Mouse (Mus musculus) lung, postnatal 36 days (tissue): Measurements from ENCODE around the gene Hoxc4.

ENCODE experiments used
- DNase-seq: peaks from one replicate; pipeline ENCODE4 v3.0.0; 2022; ENCODE audit warnings: mixed read lengths

Gene Hoxc4

DNA sequence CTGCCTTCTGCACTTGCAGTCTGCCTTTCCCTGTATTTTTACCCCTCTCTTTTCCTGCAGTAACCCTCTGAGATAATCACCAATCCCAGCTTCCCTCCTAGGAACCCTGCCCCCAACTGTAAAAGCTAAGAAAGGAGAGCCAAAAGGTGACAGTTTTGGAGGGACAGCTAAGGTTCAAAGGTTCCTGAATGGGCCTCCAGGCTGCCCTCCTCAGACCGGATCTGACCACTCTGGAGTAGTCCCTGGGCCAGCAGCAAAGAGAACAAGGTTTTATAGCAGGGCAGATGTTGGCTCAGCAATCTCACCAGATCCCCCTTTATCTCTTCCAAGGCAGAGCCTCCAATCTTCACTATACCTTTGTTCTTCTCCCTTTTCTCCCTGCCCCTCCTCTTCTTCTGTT lies 23.5 kb downstream of the Hoxc4 start:
- DNase-seq, result no peak

GRCm38 (mm10) chr15:103051670-103052069 lies 32.9 kb downstream of the Hoxc4 start:
- DNase-seq, result no peak

DNA sequence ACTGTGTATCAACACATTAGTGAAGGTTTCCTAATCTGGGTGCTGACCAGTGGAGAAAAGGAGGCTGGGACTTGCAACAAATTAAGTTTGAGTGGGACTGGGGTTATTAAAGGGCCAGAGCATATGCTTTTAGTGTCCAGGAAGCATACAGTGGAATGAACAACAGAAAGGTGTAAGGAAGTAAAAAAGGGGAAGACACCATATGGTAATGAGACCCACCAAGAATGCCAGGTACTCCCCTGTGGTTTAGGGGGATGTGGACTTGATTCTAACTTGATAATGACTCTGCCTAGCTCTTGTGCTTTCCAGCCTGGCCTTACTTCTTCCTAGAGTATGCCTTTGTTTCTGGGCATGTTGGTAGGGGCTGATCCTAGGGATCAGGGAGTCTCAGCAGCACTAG lies 34.5 kb downstream of the Hoxc4 start:
- DNase-seq, result no peak

DNA sequence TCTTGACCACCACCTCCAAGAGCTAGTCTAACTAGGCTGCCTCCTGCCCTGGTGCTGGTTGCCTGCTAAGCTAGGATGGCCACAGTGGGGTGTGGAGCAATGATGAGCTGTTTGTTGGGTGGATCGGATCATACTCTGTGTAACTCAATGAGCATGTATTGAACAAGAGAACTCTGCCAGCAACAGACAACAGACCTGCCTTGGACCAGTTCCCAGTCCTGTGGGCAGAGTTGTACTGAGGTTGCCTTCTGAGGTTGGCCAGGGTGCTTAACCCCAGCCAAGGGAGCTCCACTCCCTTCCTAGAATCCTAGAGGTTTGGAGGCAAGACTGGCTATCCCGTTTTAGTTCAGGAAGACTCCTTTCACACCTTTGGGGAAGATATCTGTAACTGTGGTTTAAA lies 37.7 kb downstream of the Hoxc4 start:
- no peak for DNase-seq

DNA sequence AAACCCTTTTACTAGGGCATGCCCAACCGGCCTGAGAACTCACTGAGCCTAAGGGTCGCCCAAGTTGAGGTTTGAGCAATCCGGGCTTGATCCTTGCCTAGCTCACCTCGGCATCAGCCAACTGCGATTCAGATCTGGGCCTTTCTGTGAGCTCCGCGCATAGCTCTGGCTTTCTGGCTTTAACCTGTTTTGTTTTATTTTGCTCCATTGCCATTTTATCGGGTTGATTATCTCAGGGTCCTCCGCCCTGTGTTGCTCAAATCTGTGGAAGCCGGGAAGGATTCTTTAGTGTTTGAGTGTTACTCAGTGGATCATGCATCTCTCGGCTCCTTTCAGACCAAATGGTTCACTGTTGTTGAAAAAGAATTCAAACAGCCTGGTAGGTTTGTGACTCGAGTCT lies 40.0 kb downstream of the Hoxc4 start:
- no peak for DNase-seq

- DNase-seq, result no peak
These were observed 40.8 kb downstream of the Hoxc4 start for GRCm38 (mm10) chr15:103059393-103059992.

DNA sequence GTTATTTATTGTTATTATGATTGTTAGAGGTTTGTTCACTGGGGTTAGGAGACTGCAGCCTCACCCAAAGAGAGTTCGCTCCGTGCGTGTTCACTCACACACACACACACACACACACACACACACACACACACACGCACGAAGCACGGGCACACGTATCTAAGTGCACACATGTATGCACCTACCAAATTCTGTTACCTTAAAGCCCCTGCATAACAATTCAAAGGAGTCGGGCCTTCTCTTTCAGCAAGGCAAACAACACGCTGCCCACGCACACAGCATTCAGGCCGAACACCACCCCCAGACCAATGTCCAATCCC lies 41.2 kb downstream of the Hoxc4 start:
- DNase-seq, result no peak

- DNase-seq, result no peak
These were observed 41.8 kb downstream of the Hoxc4 start for GRCm38 (mm10) chr15:103060341-103061130.

DNA sequence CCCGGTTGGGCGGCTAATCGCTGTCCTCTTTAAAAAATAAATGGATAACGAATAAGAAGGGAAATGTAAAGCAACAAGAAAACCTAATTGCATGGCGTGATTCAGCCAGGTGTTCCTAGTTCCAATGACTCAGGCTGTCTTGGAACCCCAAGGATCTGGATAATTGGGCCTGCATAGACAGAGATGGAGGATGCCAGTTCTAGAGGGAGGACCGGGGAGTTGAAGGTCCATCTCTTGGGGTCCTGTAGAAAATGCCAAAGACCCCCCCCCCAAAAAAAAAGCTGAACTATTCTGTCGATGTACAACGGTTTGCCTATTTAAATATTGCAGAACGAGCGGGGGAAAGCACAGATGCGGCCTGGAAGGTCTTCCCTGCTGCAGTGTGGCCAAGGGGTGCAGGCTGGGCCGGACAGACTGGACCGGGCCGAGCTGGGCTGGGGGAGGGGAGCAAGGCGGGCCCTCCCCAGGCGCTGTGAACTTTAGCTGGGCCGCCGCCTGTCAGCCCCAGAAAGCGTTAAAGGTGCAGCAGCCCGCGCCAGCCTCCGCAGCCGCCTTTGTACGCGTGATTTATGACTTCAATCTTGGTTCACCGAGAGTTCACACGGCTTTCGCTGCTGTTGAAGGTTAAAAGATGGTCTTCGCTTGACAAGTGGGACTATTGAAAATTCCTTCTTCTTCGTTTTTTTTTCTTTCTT lies 42.5 kb downstream of the Hoxc4 start:
- no peak for DNase-seq

GRCm38 (mm10) chr15:103061988-103062387 lies 43.3 kb downstream of the Hoxc4 start:
- DNase-seq, result no peak

- DNase-seq, result no peak
These were observed 46.9 kb downstream of the Hoxc4 start for GRCm38 (mm10) chr15:103065642-103066041.

- DNase-seq, result no peak
These were observed 49.0 kb downstream of the Hoxc4 start for GRCm38 (mm10) chr15:103067701-103068100.

- no peak for DNase-seq
These were observed 50.4 kb downstream of the Hoxc4 start for GRCm38 (mm10) chr15:103069173-103069572.

DNA sequence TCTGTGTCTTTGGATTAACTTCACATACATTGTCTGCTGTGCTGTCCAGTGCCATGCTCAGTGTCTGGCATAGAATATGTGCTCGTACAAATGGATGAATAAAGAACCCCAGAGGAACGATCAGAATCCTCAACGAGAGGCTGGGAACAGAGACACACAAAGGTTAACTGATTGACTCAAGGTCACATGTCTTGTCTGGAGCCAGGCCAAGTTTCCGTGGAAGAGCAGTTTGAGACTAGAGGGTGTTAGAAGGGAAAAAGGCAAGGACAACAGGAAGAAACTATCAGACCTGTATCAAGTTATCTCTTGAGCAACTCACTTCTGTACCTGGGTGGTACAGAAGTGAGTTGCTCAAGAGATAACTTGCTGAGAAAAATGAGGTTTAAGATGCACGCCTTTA lies 52.5 kb downstream of the Hoxc4 start:
- DNase-seq, result no peak

DNA sequence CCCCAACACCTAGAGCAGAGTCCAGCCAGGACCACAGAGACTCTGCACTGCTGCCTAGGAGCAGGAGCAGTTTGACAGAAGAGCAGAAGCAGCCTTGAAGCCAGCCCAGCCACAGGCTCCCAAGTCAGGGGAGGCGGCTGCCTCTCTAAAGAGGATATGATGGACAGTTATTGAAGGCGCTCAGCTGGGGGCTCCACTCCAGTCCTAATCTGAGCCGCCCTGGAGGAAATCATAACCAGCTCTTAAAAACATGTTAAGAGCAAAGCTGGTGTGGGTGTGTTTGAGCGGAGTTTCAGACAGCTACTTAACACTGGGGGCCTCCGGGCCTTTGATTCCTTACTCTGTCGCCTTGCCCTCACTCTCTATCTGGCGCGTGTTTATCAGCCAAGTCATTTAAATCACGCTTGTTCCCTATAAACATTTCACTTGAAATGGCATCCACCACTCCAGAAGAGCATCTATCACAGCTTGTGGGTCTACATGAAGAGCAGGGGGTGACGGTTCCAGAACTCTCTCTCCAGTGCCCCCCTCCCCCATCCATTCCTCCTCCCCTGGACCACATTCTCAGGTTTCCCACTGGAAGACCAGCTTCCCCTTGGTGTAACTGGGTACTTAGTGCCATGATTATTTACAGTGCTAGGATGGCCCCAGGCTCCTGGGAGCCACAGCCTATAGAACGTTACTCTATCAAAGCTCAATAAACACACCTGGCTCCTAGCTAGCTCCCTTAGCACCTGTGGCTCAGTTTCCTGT lies 56.1 kb downstream of the Hoxc4 start:
- DNase-seq, result no peak

DNA sequence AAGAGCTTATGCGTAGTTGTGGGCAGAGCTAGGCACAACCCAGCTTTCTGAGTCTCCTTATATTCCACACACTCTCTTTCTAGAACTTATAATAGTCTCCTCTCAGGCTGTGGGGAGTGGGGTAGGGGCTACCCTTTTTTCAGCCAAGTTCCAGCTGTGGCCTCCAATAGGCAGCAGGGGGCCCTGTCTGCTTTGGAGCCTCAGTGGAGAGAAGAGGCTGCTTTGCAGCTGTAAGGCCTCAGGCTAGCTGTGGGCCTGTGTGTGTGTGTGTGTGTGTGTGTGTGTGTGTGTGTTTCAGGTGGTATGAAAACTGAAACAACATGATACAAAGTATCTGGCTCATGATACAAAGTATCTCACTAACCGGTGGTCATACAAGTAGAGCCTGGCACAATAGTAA lies 58.9 kb downstream of the Hoxc4 start:
- DNase-seq, result no peak

DNA sequence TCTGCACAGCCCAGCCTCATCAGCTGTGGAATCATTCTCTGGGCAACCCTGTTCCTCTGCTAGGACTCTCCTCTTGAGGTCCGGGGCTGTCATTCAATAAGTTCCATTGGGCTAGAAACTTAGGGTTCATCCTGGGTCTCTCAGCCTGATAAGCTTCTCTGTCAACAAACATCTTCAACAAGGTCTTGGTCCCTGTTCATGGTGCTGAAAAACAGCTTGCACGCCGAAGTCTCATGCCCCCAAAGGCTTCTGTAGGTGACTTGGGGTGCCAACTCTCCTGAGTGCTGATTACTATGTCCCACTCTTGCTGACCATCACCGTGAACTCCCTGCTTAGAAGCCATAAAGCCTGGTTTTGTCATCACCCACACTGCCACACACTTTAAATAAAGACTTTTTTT lies 63.9 kb downstream of the Hoxc4 start:
- DNase-seq, result no peak

DNA sequence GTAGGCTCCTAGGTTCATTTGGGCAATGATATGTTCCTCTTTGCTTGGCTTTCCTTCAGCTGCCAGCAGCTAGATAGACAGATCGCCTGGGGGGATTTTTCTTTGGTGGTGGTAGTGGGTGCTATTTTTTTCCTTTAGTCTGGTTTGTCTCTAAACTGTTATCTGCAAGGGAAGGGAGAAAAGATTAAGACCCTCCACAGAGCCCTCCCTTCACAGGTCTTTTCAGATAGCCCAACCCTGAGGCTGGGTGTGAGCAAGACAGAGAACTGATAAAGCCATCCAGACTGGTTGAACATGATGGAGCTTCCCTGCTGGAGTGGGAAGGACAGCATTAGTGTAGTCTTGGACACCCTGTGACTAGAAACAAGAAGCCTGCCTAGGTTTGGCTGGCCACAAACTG lies 64.9 kb downstream of the Hoxc4 start:
- DNase-seq, result no peak

GRCm38 (mm10) chr15:103084944-103085343 lies 66.2 kb downstream of the Hoxc4 start:
- no peak for DNase-seq

DNA sequence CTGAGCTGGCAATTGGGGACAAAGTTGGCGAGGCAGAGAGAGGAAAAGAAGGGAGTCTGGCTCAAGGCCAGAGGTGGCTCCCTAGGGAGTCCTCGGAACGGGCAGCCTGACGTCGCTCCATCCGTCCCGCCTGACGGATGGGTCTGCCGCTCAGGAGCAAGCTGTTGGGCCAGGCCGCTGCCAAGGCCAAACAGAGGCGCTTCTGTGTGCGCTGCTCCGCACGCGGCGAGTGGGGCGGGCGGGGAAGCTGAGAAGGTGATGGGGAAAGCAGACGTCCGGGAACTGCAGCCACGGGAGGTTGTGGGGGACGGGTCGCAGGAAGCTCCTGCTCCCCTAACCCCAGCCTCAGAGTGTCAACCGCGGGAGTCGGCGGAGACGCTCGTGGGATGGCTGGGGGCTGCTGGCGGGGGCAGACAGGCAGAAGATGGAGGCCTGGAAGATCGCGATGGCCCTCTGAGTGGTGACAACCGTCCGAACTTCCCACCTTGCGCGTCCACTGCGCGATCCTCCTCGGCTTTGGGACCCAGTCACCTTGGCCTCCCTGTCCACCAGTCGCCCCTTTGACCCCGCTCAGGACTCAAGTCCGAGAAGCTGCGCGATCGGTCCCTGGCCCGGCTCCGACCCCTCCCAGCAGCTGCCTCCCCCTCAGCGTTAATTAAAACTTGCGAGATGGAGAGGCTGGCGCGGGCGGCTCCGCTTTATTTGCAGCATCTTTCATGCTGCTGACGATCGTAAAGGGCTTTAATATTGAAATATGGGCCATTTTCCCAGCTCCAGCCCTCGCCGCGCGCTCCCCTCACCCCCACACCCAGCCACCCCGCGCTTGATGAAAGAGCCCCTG lies 67.3 kb downstream of the Hoxc4 start:
- peak; percentile 13 for DNase-seq
